Mouse (Mus musculus) activated CD4-positive, CD25-positive, alpha-beta regulatory T cell, adult 4 months (primary cell): ENCODE data around the gene Rab6a. TPM values are rescaled to one million over a fixed set of nuclear protein-coding genes. Genes with fewer than 3 reads are reported as not detected.
"Not testable (repeated sequence)": the region's sequence is repeated elsewhere in the genome, so short reads cannot be mapped to it uniquely, and the experiment has no call there.

Source experiments
- ATAC-seq: one replicate; pipeline ENCODE4 v1.8.0; 2017
- polyA plus RNA-seq, 2 experiments: library from polyadenylated mRNA; unstranded; fragments of 100-300 nt; shearing (Covaris generic); gene quantifications; one replicate each; pipeline ENCODE4 v1.2.1; 2017

Gene Rab6a
- polyA plus RNA-seq: 10 to 100 TPM in 1 of 2 experiments, 1 to 10 TPM in 1; 8.7 to 12.6 TPM

- ATAC-seq: peak; percentile 91
These were observed at the start of gene Rab6a for GRCm38 (mm10) chr7:100607214-100608129. Gene Rab6a, plus strand, starts transcription at chr7:100607410.

- no peak for ATAC-seq
These were observed 47.9 kb upstream of the Rab6a start for GRCm38 (mm10) chr7:100559331-100559730.

- ATAC-seq: no peak
These were observed 45.2 kb upstream of the Rab6a start for GRCm38 (mm10) chr7:100561861-100562587.

GRCm38 (mm10) chr7:100567238-100567637 is 40.0 kb upstream of the Rab6a start:
- ATAC-seq: not testable (repeated sequence)

- no peak for ATAC-seq
These were observed 37.3 kb upstream of the Rab6a start for GRCm38 (mm10) chr7:100569907-100570306.

- ATAC-seq: no peak
These were observed 36.1 kb upstream of the Rab6a start for GRCm38 (mm10) chr7:100570930-100571715.

GRCm38 (mm10) chr7:100572061-100572460 is 35.1 kb upstream of the Rab6a start:
- ATAC-seq: no peak

- ATAC-seq: no peak
These were observed 34.5 kb upstream of the Rab6a start for GRCm38 (mm10) chr7:100572704-100573103.

- ATAC-seq: no peak
These were observed 28.4 kb upstream of the Rab6a start for GRCm38 (mm10) chr7:100578794-100579193.

- ATAC-seq: no peak
These were observed 25.0 kb upstream of the Rab6a start for GRCm38 (mm10) chr7:100582235-100582634.

GRCm38 (mm10) chr7:100582727-100583236 is 24.4 kb upstream of the Rab6a start:
- peak; percentile 86 for ATAC-seq

- ATAC-seq: no peak
These were observed 17.4 kb upstream of the Rab6a start for GRCm38 (mm10) chr7:100589816-100590215.

GRCm38 (mm10) chr7:100590504-100590844 is 16.7 kb upstream of the Rab6a start:
- ATAC-seq: no peak

- peak; percentile 95 for ATAC-seq
These were observed 16.2 kb upstream of the Rab6a start for GRCm38 (mm10) chr7:100590845-100591521.

GRCm38 (mm10) chr7:100591522-100591852 is 15.7 kb upstream of the Rab6a start:
- no peak for ATAC-seq

- ATAC-seq: no peak
These were observed 13.9 kb upstream of the Rab6a start for GRCm38 (mm10) chr7:100593349-100593748.

- no peak for ATAC-seq
These were observed 7.0 kb upstream of the Rab6a start for GRCm38 (mm10) chr7:100600211-100600610.

GRCm38 (mm10) chr7:100608130-100608741 is 1.0 kb downstream of the Rab6a start, which contains the start of gene Mrpl48:
Gene Mrpl48, minus strand, starts transcription at chr7:100608301.
- peak; percentile 0 for ATAC-seq

- no peak for ATAC-seq
These were observed 1.7 kb downstream of the Rab6a start for GRCm38 (mm10) chr7:100608910-100609309.

- ATAC-seq: no peak
These were observed 9.1 kb downstream of the Rab6a start for GRCm38 (mm10) chr7:100616121-100616857.

- peak; percentile 63 for ATAC-seq
These were observed 15.1 kb downstream of the Rab6a start for GRCm38 (mm10) chr7:100622277-100622676.
